Mouse (Mus musculus) duodenum, adult 2 months (tissue): ENCODE results near the gene Npy. TPM values are rescaled to one million over a fixed set of nuclear protein-coding genes. Genes with fewer than 3 reads are reported as not detected.

ENCODE experiments used
- polyA plus RNA-seq: library from polyadenylated mRNA; depleted of rRNA; stranded (reverse); fragments of >200 nt; gene quantifications from 2 replicates; pipeline ENCODE4 v1.2.3, GENCODE M21; 2012; ENCODE audit warnings: low replicate concordance; rRNA removed

Npy gene
- polyA plus RNA-seq: 34.6 and 50.4 TPM in 2 replicates

GRCm38 (mm10) chr6:49821961-49822870, at the start of gene Npy:
Gene Npy, plus strand, starts transcription at chr6:49822710.

